Mouse (Mus musculus): ENCODE results near the gene Mertk. TPM values are rescaled to one million over a fixed set of nuclear protein-coding genes. Genes with fewer than 3 reads are reported as not detected.

Mertk gene
- total RNA-seq (2023; ENCODE audit: inconsistent age): 0.60 to 1.3 TPM (median 1.2 TPM) in 4 replicates

GRCm38 (mm10) chr2:128698693-128699181 lies at the start of gene Mertk:
TSS of gene Mertk (plus strand) at chr2:128698956.

GRCm38 (mm10) chr2:128686921-128687557 lies 11.7 kb upstream of the Mertk start, which contains the start of gene Anapc1:
TSS of gene Anapc1 (minus strand) at chr2:128687391.

GRCm38 (mm10) chr2:128817786-128818681 lies 119.3 kb downstream of the Mertk start, which contains the start of gene Tmem87b:
TSS of gene Tmem87b (plus strand) at chr2:128818118.

Other genes with a start within 250 kb of the Mertk start
- gene Spdye4c, start 107.7 kb upstream of the Mertk start, total RNA-seq (2023; ENCODE audit: inconsistent age): not detected in 4 replicates
- gene Anapc1, start 11.6 kb upstream of the Mertk start, total RNA-seq (2023; ENCODE audit: inconsistent age): 118 to 134 TPM (median 126 TPM) in 4 replicates
- 32.3 to 45.5 TPM (median 37.0 TPM) in 4 replicates for gene Tmem87b, start 119.2 kb downstream of the Mertk start, total RNA-seq (2023; ENCODE audit: inconsistent age)
- gene Fbln7, start 164.0 kb downstream of the Mertk start, total RNA-seq (2023; ENCODE audit: inconsistent age): not detected in 4 replicates
- gene Zc3h8, start 245.1 kb downstream of the Mertk start, total RNA-seq (2023; ENCODE audit: inconsistent age): 4.3 to 7.2 TPM (median 5.5 TPM) in 4 replicates